Mouse (Mus musculus): ENCODE results near the gene AL607142.1.

DNA sequence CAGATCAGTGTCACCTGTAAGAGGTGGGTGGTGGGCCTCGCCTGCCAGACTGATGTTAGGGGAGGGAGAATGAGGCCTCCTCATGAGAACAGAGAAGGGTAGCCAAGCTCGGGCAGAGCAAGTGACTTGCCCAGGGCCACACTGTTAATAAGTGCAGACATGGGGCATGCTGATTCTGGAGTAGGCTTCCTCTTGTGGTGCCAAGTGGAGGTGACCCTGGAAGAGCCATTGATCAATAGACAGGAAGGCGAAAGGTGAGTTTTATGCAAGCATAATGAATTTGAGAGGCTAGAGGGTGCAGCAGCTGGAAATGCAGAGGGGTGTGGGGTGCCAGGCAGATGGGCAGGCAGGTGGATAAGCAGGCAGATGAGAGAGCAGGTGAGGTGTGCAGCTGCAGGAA lies 6.6 kb downstream of the AL607142.1 start:
- TF ChIP-seq POLR2A (IDR thresholded peaks at IDR 0.05; ENCODE audit: borderline replicate concordance, low read depth, low read length): no peak
- no peak for TF ChIP-seq CTCF (IDR thresholded peaks at IDR 0.05; ENCODE audit: low read depth, low read length)

Data from bone marrow macrophage, adult 2 months (primary cell).